Mouse (Mus musculus): ENCODE results near the gene Hist1h4f.

GRCm38 (mm10) chr13:23519416-23519815, 32.0 kb downstream of the Hist1h4f start:
- no peak for TF ChIP-seq CTCF (IDR thresholded peaks at IDR 0.05)
- 0 out of 2 replicates have a peak, but pooled peaks have one; percentile 42 for TF ChIP-seq EP300 (IDR thresholded peaks at IDR 0.05; ENCODE audit: insufficient read depth, low read depth, low read length)

Measured in heart, adult 2 months (tissue).